Mouse (Mus musculus) gastrocnemius, adult 18-20 months (tissue): ENCODE measurements at regions not wholly inside any gene's neighbourhood (a gene's known extent, or its start where the extent isn't known, plus 50 kb on each side); places are given as distances from the start of the nearest gene placed in this dataset.
"Not testable (repeated sequence)": the region's sequence is repeated elsewhere in the genome, so short reads cannot be mapped to it uniquely, and the experiment has no call there.

Source experiments
- DNase-seq: peaks from one replicate; pipeline ENCODE4 v3.0.0; 2021; ENCODE audit warnings: low spot score

DNA sequence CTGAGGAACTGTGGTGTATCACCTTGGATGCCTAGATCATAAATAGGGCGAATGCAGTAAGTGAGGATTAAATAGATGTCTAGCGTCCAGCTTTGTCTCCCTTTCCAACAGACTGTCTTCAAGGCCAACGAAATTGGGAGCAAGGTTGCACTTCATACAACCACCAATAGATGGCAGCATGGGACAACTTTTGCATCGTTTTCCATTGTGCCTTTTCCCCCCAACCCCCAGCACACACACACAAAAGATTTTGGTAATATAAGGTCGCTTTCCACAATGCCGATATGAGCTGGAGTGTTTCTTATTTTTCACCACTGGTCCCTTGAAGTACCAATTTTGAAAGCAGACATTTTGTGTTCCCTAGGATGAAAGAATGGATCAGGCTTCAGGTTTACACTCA lies 304.7 kb downstream of the BC048507 start:
- DNase-seq = peak; percentile 2

DNA sequence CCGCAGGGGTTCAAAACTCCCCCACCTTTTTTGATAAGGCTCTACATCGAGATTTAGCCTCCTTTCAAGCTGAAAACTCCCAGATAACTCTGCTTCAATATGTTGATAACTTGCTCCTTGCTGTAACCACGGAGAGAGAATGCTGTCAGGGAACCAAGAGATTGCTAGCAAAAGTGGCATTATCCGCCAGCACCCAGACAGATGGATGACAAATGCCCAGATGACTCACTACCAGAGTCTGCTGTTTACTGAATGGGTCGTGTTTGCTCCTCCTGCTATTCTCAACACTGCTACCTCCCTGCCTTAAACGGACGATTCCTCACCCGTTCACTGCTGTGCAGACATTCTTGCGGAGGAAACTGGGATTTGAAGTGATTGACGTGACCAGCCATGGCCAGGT lies 310.3 kb downstream of the BC048507 start:
- DNase-seq = not testable (repeated sequence)
